Mouse (Mus musculus): ENCODE measurements around the gene Gm49354. TPM values are rescaled to one million over a fixed set of nuclear protein-coding genes. Genes with fewer than 3 reads are reported as not detected.

Gm49354 gene
- polyA plus RNA-seq (2015; fragmentation: Nextera tagmentation; extraction: Ambion mirVana), result not detected in 2 replicates

GRCm38 (mm10) chr13:59782145-59782544, at the start of gene Gm49354:
TSS of gene Gm49354 (minus strand) at chr13:59782245.
- Histone ChIP-seq H3K27ac (no peak within 1 kb of the TSS), H3K27me3 (no peaks in the 10 kb centered on the region), H3K36me3 (ENCODE audit: poor library complexity, severe bottlenecking) (peaks cover 98% of the 10 kb centered on the region), H3K4me1 (no peaks in the 10 kb centered on the region), H3K9me3 (replicated peaks) (no peaks in the 10 kb centered on the region), H3K4me2 (no peak within 1 kb of the TSS), H3K4me3 (no peak within 1 kb of the TSS), H3K9ac (no peak within 1 kb of the TSS)
- 95% methylated on average over 7 of the region's 7 CpGs for WGBS
- ATAC-seq, result no peak

GRCm38 (mm10) chr13:59825966-59826365, 43.9 kb upstream of the Gm49354 start:
- Histone ChIP-seq H3K9ac (no peak overlapping the region), H3K36me3 (ENCODE audit: poor library complexity, severe bottlenecking) (peaks cover 4% of the 10 kb centered on the region; the same call in 1 of the 2 replicates), H3K4me3 (no peak overlapping the region), H3K4me2 (no peak overlapping the region), H3K9me3 (replicated peaks) (no peaks in the 10 kb centered on the region), H3K27me3 (no peaks in the 10 kb centered on the region), H3K4me1 (peaks cover 10% of the 10 kb centered on the region), H3K27ac (no peak overlapping the region)
- no peak for ATAC-seq

DNA sequence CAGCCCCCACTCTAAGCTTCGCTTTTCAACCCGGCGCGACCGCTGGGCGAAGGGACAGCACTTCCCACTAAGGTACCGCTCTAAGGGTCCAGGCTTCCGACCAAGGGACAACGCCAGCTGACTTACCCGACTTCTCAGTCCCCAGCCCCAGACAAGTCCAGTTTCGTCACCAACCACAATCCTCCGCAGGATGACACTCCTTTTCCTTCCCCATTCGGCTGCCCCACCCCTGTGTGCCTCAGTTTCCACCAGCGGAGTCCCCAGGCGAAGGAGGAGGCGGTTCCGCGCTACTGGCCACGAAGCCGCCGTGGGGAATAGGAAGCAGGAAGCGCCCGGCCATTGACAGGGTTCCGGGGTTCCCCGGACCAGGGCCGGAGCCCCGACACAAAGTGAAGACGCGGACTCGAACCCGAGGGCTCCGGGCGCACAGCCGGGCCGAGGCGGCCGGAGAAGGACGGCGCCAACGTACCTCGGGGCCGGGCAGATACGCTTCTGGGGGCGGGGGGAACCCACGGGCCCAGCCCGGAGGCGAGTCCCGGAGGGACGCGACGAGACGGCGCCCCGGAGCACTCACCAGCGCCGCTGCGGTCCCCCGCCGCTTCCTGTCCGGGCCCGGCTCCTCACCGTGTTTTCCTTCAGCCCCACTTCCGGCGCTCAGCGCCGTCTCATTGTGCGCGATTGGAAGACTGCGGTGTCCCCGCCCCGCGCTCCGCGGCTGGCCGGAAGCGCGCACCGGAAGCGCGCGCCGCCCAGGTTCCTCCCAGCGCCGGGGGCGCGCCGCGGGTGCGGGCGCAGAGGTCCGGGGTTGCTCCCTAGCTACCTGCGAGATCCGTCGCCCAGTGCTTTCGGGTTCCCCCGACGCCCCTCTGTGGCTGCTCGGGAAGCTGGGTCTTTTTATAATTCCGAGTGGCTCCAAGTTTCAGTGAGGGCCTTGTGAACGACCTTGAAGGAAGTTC, 40.7 kb upstream of the Gm49354 start, which contains the start of gene Tut7:
Gene Tut7, minus strand, starts transcription at position 641 of the 956 bp plus-strand sequence.
- WGBS, result under 1% methylated on average over 81 of the region's 100 CpGs
- peaks cover 38% of the 10 kb centered on the region for H3K4me1 ChIP-seq
- peaks cover 9% of the 10 kb centered on the region; the same call in 1 of the 2 replicates for H3K36me3 ChIP-seq (ENCODE audit: poor library complexity, severe bottlenecking)
- H3K27ac ChIP-seq, result peak within 1 kb of the TSS; percentile 90
- H3K9ac ChIP-seq, result peak within 1 kb of the TSS; percentile 84
- peak within 1 kb of the TSS; percentile 86 for H3K4me2 ChIP-seq
- H3K9me3 ChIP-seq (replicated peaks), result no peaks in the 10 kb centered on the region
- peak within 1 kb of the TSS; percentile 83 for H3K4me3 ChIP-seq
- ATAC-seq, result peak; percentile 99
- no peaks in the 10 kb centered on the region for H3K27me3 ChIP-seq

DNA sequence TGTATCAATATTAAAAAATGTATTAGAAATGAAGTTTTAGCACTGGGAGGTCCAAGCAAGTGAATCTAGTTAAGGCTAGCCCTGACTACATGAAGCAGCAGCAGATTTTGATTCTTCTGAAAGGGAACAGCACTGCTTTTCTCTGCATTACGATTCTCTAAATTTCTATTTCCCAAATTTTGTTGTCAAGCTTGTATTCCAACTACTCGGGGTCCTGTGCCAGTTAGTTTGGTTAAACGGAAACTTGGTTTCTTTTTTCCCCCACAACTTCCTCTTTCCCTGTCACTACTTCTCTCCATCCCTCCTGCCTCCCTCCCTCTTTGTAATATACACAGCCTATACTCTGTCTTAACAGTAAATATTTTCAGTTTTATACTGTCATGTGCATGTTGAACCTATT, 38.8 kb upstream of the Gm49354 start:
- Histone ChIP-seq H3K4me3 (peak overlapping the region; percentile 83; the same call in 1 of the 2 replicates), H3K4me1 (peaks cover 38% of the 10 kb centered on the region), H3K36me3 (ENCODE audit: poor library complexity, severe bottlenecking) (peaks cover 24% of the 10 kb centered on the region), H3K4me2 (peak overlapping the region; percentile 86; the same call in 1 of the 2 replicates), H3K27me3 (no peaks in the 10 kb centered on the region), H3K9ac (no peak overlapping the region; the same call in 1 of the 2 replicates), H3K27ac (no peak overlapping the region), H3K9me3 (replicated peaks) (no peaks in the 10 kb centered on the region)
- ATAC-seq, result no peak
- 86% methylated on average over 3 of the region's 3 CpGs for WGBS

DNA sequence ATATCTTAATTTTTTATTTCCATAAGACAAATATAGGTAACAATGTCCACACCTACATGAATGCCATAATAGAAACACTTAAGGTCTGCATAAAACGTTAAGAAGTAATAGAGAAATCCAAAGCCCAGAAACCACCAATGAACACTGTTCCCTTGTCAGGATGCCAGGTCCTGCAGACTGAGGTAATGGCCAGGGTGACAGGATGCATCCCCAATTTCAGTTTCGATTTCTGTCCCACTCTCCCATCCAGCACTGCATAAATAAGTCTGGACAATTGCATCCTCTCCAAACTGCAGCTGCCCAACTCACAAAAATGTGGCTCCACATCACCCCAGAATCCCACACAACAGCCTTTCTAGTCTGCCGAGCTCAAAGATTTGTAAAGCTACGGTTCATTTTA, 38.1 kb upstream of the Gm49354 start:
- peak overlapping the region; percentile 26; the same call in 1 of the 2 replicates for H3K9ac ChIP-seq
- ATAC-seq, result no peak
- peaks cover 31% of the 10 kb centered on the region for H3K36me3 ChIP-seq (ENCODE audit: poor library complexity, severe bottlenecking)
- H3K27ac ChIP-seq, result no peak overlapping the region
- H3K4me1 ChIP-seq, result peaks cover 38% of the 10 kb centered on the region
- WGBS, result 77% methylated on average over 4 of the region's 4 CpGs
- peak overlapping the region; percentile 29 for H3K4me2 ChIP-seq
- H3K27me3 ChIP-seq, result no peaks in the 10 kb centered on the region
- no peaks in the 10 kb centered on the region for H3K9me3 ChIP-seq (replicated peaks)
- H3K4me3 ChIP-seq, result no peak overlapping the region

DNA sequence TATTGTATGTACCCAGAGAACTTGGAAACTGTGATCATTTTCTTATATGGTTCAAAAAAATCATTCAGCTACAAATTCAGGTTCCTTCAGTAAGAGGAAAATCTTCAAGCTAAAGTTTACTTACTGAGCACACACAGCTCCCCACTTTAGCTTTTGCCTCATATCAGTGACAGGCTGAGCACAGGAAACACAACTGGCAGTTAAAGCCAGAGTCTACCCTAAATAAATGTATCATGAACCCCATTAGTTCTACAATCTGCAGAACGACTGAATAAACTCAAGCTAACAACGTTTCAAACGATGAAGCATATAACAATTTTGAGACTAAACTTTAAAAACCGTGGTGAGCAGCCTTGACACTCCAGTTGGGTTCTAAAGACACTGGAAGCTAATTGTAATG, 35.3 kb upstream of the Gm49354 start:
- ATAC-seq, result no peak
- Histone ChIP-seq H3K27me3 (no peaks in the 10 kb centered on the region), H3K4me1 (peaks cover 38% of the 10 kb centered on the region), H3K9ac (no peak overlapping the region), H3K4me2 (no peak overlapping the region), H3K9me3 (replicated peaks) (no peaks in the 10 kb centered on the region), H3K36me3 (ENCODE audit: poor library complexity, severe bottlenecking) (peaks cover 55% of the 10 kb centered on the region), H3K4me3 (no peak overlapping the region), H3K27ac (no peak overlapping the region)
- 92% methylated on average over 4 of the region's 4 CpGs for WGBS

GRCm38 (mm10) chr13:59814109-59814591, 32.1 kb upstream of the Gm49354 start:
- Histone ChIP-seq H3K27ac (no peak overlapping the region), H3K9ac (no peak overlapping the region), H3K4me1 (peaks cover 10% of the 10 kb centered on the region; the same call in 1 of the 2 replicates), H3K9me3 (replicated peaks) (no peaks in the 10 kb centered on the region), H3K36me3 (ENCODE audit: poor library complexity, severe bottlenecking) (peaks cover 79% of the 10 kb centered on the region), H3K4me2 (no peak overlapping the region), H3K4me3 (no peak overlapping the region), H3K27me3 (no peaks in the 10 kb centered on the region)
- ATAC-seq, result no peak
- 73% methylated on average over 6 of the region's 6 CpGs for WGBS

DNA sequence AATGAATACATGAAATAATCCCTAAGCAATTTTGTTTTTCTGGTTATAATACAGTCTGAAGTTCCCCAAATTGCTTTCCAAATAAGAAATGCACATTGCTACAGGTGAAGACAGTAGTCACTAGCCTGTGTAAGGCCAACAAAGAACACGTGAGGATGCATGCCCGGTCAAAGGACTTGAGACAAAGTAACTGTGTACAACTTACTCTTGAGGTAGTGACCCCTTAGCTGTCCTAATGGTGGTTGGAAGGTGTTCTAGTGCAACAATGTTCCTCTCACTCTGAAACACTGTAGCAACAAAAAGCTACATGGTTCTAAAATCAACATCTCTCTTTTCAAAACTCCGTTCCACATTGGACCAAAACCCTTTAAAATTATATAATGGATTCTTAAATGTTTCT, 29.5 kb upstream of the Gm49354 start:
- H3K9me3 ChIP-seq (replicated peaks), result no peaks in the 10 kb centered on the region
- no peaks in the 10 kb centered on the region for H3K4me1 ChIP-seq
- H3K36me3 ChIP-seq (ENCODE audit: poor library complexity, severe bottlenecking), result peaks cover 94% of the 10 kb centered on the region
- no peaks in the 10 kb centered on the region for H3K27me3 ChIP-seq
- H3K4me3 ChIP-seq, result no peak overlapping the region
- H3K9ac ChIP-seq, result no peak overlapping the region
- no peak for ATAC-seq
- 96% methylated on average over 3 of the region's 3 CpGs for WGBS
- H3K27ac ChIP-seq, result no peak overlapping the region
- H3K4me2 ChIP-seq, result no peak overlapping the region

DNA sequence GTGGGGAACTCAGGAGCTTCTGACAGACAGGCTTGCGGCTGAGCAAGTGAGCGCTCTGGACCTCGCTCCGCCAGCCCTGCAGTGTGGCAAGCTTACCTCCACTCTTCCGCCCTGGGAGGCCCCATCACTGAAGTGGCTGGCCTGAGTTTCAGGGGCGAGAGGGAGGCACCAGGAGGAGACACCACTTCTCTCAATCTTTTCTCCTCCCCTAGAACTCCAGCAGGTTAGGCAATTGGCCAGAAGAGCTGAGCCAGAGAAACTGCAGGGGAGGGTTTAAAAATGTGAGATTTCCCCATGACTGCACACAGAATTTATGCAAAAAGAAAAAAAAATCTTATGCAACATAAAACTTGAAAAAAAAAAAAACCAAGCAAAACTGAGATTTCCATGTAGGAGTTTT, 19.0 kb upstream of the Gm49354 start:
- Histone ChIP-seq H3K36me3 (ENCODE audit: poor library complexity, severe bottlenecking) (peaks cover 98% of the 10 kb centered on the region), H3K9ac (no peak overlapping the region), H3K4me3 (no peak overlapping the region), H3K9me3 (replicated peaks) (no peaks in the 10 kb centered on the region), H3K27me3 (no peaks in the 10 kb centered on the region), H3K4me1 (no peaks in the 10 kb centered on the region), H3K27ac (no peak overlapping the region), H3K4me2 (no peak overlapping the region)
- WGBS, result 84% methylated on average over 6 of the region's 6 CpGs
- ATAC-seq, result no peak

DNA sequence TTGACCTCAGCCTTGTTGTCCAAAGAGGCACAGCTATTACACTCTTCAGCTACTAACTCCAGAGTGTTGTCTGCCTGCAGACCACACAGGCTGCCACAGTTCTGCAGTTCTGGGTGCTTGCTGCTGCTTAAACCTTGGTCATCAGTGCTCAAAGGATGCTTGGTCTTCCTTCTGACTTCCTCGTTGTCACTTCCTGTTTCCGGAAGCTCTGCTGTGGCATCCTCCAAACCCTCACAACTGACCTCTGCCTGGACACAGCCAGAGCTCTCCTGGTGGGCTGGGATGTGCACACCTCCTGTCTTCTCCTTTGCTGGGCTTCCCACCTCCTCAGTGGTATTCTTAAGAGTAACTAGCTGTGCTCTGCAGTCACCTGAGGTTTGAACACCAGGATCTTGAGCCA, 18.0 kb upstream of the Gm49354 start:
- no peak for ATAC-seq
- no peaks in the 10 kb centered on the region for H3K27me3 ChIP-seq
- peaks cover 98% of the 10 kb centered on the region for H3K36me3 ChIP-seq (ENCODE audit: poor library complexity, severe bottlenecking)
- no peak overlapping the region for H3K4me2 ChIP-seq
- H3K9ac ChIP-seq, result no peak overlapping the region
- H3K27ac ChIP-seq, result no peak overlapping the region
- no peaks in the 10 kb centered on the region for H3K9me3 ChIP-seq (replicated peaks)
- 95% methylated on average over 2 of the region's 2 CpGs for WGBS
- H3K4me1 ChIP-seq, result no peaks in the 10 kb centered on the region
- no peak overlapping the region for H3K4me3 ChIP-seq

DNA sequence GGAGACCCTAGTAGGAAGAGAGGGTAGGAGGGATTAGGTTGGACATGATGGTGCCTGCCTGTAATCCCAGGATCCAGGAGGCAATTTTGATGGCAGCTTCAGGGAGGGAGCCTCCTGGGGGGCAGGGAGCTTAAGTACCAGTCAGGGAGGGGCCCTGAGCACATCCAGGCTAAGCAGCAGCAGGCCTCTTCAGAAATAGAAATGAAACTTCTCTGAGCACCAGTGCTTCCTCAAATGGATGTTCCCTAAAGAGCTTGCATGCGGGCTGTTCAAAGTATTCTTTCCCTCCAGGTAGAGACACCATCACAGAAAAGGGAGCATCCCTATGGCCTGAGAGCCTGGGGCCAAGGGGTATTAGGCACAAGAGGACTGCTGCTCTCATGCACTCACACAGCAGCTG, 16.3 kb upstream of the Gm49354 start:
- Histone ChIP-seq H3K4me2 (no peak overlapping the region), H3K4me3 (no peak overlapping the region), H3K9me3 (replicated peaks) (no peaks in the 10 kb centered on the region), H3K27ac (no peak overlapping the region), H3K4me1 (no peaks in the 10 kb centered on the region), H3K27me3 (no peaks in the 10 kb centered on the region), H3K36me3 (ENCODE audit: poor library complexity, severe bottlenecking) (peaks cover 96% of the 10 kb centered on the region), H3K9ac (no peak overlapping the region)
- 100% methylated on average over 1 of the region's 1 CpGs for WGBS
- ATAC-seq, result no peak

- H3K36me3 ChIP-seq (ENCODE audit: poor library complexity, severe bottlenecking), result peaks cover 97% of the 10 kb centered on the region
- no peak overlapping the region for H3K27ac ChIP-seq
- H3K4me2 ChIP-seq, result no peak overlapping the region
- H3K4me3 ChIP-seq, result no peak overlapping the region
- 94% methylated on average over 9 of the region's 9 CpGs for WGBS
- H3K9ac ChIP-seq, result no peak overlapping the region
- H3K4me1 ChIP-seq, result no peaks in the 10 kb centered on the region
- no peak for ATAC-seq
- H3K9me3 ChIP-seq (replicated peaks), result no peaks in the 10 kb centered on the region
- H3K27me3 ChIP-seq, result no peaks in the 10 kb centered on the region
These were observed 14.4 kb upstream of the Gm49354 start for GRCm38 (mm10) chr13:59796466-59796848.

Data from forebrain, embryonic 13.5 days (tissue).